Mouse (Mus musculus) C2C12 (cell line): ENCODE data around the gene 4932414N04Rik.

Experiments
- CEBPB ChIP-seq: IDR thresholded peaks from one replicate; pipeline ENCODE4 v1.6.1; 2011; ENCODE audit warnings: low read depth, mild to moderate bottlenecking, control low read depth, moderate library complexity
- CTCF ChIP-seq: IDR thresholded peaks from one replicate; pipeline ENCODE4 v1.5.1; 2011; ENCODE audit not compliant: control insufficient read depth, insufficient read depth, insufficient read length
- FOSL1 ChIP-seq: IDR thresholded peaks from one replicate; pipeline ENCODE4 v1.8.0; 2011; ENCODE audit warnings: mild to moderate bottlenecking, low read length; ENCODE audit not compliant: poor library complexity, insufficient read depth, severe bottlenecking
- MAX ChIP-seq: IDR thresholded peaks from one replicate; pipeline ENCODE4 v1.6.1; 2011; ENCODE audit warnings: mild to moderate bottlenecking, control low read depth
- MYOD1 ChIP-seq: IDR thresholded peaks from one replicate; pipeline ENCODE4 v1.6.1; 2011; ENCODE audit warnings: low read depth; ENCODE audit not compliant: control insufficient read depth, insufficient read length
- MYOG ChIP-seq: IDR thresholded peaks from one replicate; pipeline ENCODE4 v1.6.1; 2011; ENCODE audit not compliant: control insufficient read depth, insufficient read length; ENCODE audit errors: extremely low read depth
- USF1 ChIP-seq: IDR thresholded peaks from one replicate; pipeline ENCODE4 v1.6.1; 2011; ENCODE audit warnings: low read depth, mild to moderate bottlenecking, control low read depth, moderate library complexity

GRCm38 (mm10) chr2:68794616-68795015 lies 138.3 kb downstream of the 4932414N04Rik start:
- TF ChIP-seq CTCF (no peak), CEBPB (no peak), FOSL1 (no peak), MAX (no peak), MYOG (no peak), USF1 (no peak), MYOD1 (no peak)
